Mouse (Mus musculus) c-Kit-positive CD71-positive TER-119-negative erythroid progenitor cells, embryonic 14.5 days (primary cell): ENCODE results near the gene Slc1a5.

Experiments used
- DNase-seq: peaks from one replicate; pipeline ENCODE4 v3.0.0-alpha.2; 2013; ENCODE audit warnings: low read depth

Slc1a5 gene

GRCm38 (mm10) chr7:16819794-16820193 lies 38.7 kb downstream of the Slc1a5 start:
- peak; percentile 53 for DNase-seq

GRCm38 (mm10) chr7:16820271-16820763 lies 39.2 kb downstream of the Slc1a5 start:
- no peak for DNase-seq

DNA sequence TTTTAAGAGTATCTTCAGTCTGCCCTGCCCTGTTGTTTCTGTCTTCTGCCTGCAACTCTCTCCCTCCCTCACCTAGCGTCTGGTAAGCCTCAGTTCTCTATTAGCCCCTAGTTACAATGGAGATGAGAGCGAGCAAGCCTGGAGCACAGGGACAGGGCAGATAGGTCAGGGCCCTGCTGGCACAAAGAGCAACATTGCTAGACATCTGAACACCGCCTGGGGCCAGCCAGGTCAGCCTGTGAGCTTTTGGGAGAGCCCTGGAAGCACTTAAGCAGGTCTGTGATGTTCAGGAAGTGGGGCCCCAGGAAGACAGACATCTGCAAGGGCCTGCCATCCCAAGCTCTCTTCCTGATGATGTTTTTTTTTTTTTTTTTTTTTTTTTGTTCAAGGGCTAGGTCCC lies 40.0 kb downstream of the Slc1a5 start:
- no peak for DNase-seq

DNA sequence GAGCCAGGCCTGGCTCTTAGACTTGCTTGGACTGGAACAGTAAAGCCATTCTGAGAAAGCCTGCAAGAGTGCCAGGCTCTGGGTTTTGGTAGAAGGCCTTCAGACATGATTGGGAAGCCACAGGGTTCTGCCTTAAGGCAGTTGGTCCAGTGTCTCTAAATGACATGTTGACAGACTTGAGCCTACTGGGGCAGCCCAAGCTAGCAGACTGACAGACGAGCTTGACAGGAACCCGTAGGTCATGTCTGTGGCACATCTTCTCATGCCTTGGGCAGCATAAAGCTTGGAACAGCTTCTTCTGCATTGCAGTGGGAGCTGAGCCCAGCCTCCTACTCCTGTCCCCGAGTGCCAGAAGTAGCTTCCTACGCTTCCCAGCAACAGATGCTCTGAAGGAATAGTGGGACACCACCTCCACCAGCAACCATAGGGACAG lies 40.5 kb downstream of the Slc1a5 start:
- no peak for DNase-seq

DNA sequence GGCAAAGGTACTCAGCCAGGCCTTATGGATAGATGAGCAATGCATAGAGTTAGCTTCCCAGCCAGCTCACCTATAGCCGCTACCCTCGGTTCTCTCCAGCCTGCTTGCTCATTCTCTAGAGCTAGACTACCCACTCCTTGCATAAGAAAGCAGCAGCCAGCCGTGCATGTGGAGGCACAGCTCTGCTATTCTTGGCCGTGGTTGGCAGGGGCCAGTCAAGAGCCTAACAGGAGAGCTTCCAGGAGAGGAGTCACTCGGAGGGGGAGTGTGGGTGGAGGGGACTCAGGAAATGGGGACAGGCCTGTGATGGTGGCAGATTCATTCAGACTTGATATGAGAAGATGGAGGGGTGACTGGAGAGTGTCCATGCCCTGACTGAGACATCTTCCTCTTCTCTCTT lies 42.6 kb downstream of the Slc1a5 start:
- no peak for DNase-seq

GRCm38 (mm10) chr7:16825785-16826184 lies 44.6 kb downstream of the Slc1a5 start:
- no peak for DNase-seq

DNA sequence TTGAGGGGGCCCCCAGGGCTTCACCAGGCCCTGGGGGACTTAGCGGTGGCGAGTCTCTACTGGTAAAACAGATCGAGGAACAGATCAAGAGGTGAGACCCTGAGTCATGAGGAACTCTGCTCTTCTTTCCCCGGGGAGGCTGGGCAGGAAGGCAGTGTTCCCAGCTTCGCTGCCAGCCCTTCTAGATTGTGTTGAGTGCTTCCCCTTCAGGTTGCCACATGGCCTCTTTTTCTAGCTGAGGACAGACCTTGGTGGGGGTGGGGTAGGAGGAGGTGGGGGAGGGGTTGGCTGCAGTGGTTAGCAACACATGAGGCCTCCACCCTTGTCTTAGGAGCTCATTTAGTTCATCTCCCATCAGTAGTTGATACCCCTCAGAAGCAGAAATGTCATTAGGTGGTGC lies 45.4 kb downstream of the Slc1a5 start:
- DNase-seq = no peak

- DNase-seq = no peak
Measured at GRCm38 (mm10) chr7:16827274-16827673, 46.1 kb downstream of the Slc1a5 start.

DNA sequence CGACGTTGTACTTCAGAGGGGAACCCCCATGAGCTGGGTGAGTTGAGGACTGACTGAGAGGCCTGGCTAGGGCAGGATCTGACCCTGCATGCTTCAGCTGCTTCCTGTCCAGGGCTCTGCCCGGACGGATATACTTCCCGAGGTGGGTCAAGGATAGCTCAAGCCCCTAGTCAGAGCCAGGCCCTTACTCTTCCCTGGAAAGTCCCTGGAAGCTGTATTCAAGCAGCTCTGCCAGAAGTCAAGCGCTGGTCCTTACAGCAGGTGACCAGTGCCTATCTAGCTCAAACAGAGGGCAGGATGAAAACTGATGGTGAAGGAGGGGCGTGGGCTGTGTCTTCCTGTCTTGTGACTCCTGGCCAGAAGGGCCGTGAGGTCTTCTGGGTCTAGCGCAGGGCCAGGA lies 49.3 kb downstream of the Slc1a5 start:
- DNase-seq = no peak

DNA sequence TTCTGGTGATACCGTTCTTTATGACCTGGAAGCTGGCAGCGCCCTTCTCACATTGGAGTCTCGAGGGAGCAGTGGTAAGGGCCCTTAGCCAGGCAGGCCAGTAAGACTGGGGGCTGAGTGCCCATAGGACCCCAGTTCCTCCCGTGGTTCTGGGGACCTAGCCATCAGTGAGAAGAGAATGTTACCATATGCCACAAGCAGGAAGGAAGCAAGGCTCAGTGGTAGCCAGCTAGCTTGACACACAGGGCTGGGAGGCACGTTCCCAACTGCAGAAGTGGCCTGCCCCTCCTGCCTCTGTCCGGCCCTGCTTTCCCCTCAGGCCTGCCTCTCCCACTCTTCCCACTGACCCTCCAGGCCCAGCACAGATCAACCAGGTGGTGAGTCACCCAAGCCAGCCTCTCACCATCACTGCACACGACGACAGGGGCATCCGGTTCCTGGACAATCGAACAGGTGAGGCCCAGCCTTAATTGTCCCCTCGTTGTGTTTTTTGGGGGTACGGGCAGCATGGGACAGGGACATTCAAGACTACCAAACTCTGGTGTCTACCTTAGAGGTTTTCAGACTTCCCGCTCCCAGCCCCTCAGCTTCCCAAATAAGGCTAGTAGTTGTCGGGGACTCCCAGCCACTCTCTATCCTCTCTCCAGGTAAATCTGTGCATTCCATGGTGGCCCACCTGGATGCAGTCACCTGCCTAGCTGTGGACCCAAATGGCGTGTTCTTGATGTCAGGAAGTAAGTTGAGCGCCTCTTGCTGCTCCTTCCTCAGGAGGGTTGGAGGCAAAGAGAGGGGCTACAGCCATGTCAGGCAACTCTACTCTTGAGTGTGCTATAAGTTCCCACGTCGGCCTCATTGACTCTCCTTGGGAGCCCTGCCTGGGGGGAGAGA lies 57.0 kb downstream of the Slc1a5 start:
- no peak for DNase-seq

DNA sequence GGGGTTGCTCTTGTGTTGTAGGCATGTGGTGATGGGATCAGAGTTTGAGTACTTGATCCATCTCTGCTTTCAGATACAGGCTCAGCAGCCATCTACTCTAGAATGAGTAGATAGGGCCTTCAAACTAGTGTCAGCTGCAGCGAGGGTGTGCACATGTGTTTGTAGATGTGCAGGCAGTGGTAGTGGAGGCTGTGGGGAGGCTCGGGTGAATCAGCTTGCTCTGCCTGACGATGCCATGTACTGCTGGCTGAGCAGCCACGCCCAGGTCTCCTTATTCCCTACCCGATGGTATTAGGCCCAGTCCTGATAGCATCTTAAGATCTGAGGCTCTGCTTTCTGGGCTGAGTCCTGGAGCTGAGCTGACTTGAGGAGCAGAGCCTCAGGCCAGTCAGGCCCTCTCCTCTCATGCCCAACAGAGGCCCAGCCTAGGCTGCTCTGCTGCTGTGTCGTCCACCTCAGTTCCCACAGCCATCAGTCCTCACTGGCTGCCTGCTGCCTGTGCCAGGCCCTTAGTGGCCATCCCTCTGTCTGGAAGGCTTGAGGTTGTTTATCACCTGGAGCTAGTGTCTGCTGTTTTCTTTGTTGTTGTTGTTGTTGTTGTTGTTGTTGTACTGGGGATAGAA lies 57.8 kb downstream of the Slc1a5 start:
- DNase-seq = no peak

GRCm38 (mm10) chr7:16839427-16840108 lies 58.4 kb downstream of the Slc1a5 start:
- DNase-seq = no peak

DNA sequence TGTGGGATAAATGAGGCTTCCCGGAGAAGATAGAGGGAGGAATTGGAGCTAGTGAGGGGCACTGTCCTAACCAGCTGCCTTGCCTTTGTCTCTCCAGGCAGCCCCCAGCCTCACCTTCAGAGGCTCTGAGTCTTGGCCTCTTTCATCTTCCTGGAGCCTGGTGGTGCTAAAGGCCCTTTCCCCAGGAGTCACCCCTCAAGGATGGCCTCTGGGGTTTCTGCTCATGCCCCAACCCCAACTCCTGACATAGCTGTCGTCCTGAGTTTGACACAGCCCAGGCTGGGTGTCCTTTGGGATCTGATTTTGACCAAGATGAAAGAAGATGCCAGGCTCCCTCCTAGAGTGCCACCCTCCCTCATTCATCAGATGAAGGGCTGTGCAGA lies 59.0 kb downstream of the Slc1a5 start:
- no peak for DNase-seq

GRCm38 (mm10) chr7:16841078-16841477 lies 59.9 kb downstream of the Slc1a5 start:
- no peak for DNase-seq

DNA sequence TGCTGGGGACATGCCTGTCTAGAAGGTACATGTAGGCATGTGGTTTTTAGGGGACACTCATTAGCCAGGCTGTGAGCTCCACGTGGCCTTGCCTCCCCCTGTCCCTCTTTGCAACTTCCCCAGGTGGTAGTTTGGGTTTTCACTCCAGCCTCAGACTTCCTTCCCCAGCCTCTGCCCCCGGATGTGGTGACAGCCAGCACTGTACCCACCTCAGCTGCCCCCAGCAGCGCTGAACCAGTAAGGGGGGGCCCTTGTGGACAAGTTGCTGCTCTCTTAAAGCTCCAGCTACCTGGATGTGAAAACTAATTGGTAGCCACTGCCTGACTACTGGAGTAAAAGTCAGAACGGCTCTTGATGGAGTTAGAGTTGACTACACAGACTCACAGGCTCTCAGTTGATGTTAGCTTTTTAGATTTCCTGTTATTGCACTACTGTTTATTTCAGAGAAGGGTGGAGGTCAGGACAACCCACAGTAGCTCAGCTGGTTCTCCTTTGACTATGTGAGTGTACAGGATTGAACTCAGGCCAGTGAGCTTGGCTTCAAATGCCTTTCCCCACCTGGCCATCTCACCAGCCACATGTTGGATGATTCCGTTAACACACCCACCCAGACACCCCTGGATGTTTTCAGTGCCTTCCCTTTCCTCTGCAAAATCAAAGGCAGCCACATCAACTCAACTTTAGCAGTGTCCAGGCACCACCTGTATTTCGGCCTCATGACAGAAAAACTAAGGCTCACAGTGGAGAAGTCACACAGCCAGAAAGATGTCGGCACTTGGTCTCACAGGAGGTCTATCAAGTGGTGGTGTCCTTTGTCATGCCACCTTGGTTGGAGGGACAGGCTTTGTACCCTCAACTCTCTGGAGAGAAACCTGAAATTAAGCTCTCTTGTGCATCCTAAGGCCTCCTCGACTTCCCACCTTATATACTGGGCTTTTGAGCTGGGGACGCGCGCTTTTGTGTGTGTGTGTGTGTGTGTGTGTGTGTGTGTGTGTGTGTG lies 60.7 kb downstream of the Slc1a5 start:
- DNase-seq = no peak

GRCm38 (mm10) chr7:16842645-16843063 lies 61.5 kb downstream of the Slc1a5 start, which contains the start of gene Prkd2:
Gene Prkd2, plus strand, starts transcription at chr7:16842902.
- peak; percentile 74 for DNase-seq

DNA sequence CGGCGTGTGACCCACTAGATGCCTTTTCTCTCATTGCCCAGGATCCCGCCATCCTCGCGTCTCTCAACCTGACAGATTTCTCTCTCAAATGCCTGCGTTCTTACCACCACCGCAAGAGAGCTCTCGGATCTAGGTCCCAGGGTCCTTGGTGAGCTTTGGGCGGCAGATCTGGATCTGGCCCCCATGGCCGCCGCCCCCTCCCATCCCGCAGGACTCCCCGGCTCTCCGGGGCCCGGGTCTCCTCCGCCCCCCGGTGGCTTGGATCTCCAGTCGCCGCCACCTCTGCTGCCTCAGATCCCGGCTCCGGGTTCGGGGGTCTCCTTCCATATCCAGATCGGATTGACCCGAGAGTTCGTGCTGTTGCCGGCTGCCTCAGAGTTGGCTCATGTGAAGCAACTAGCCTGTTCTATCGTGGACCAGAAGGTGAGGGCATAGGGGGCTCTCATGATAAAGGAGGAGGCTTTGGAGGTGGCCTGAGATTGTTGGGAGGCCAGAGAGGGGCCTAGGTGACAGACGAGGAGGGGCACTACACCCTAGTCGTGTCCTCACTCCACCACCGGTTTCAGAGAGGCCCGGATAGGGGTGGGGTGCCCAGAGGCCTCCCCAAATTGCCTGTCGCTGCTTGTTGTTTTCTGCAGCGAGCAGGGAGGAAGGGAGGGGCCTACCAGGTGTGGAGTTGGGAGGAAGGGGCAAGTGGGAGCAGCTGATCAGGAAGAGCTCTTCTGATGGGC lies 62.5 kb downstream of the Slc1a5 start:
- no peak for DNase-seq

GRCm38 (mm10) chr7:16844696-16845071 lies 63.5 kb downstream of the Slc1a5 start:
- DNase-seq = no peak

- DNase-seq = no peak
Measured at GRCm38 (mm10) chr7:16845072-16845819, 64.1 kb downstream of the Slc1a5 start.

GRCm38 (mm10) chr7:16845820-16846167 lies 64.7 kb downstream of the Slc1a5 start:
- DNase-seq = no peak
